Mouse (Mus musculus): ENCODE measurements around the gene 1700034I23Rik.
"Not testable (repeated sequence)": the region's sequence is repeated elsewhere in the genome, so short reads cannot be mapped to it uniquely, and the experiment has no call there.

Gene 1700034I23Rik

DNA sequence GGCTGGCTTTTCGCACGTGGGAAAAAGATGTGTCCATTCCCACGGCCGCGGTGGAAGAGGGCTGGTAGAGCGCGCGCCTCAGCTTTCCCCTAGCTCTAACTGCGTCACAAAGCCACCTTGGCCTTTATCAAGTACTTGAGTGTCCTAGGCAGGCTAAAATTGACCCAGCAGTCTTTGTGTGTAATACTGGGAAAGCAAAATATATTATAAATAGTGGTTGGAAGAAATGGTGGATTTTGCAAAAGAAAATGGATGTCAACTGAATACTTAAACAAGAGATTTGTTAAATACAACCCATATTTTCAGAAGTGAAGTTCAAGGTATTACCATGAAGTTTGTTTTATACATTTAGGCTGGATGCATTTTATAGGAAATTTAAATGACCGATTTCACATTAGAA lies at the start of gene 1700034I23Rik:
1700034I23Rik (minus strand) TSS at position 101 of the 400 bp plus-strand sequence.
- DNase-seq = not testable (repeated sequence)

DNA sequence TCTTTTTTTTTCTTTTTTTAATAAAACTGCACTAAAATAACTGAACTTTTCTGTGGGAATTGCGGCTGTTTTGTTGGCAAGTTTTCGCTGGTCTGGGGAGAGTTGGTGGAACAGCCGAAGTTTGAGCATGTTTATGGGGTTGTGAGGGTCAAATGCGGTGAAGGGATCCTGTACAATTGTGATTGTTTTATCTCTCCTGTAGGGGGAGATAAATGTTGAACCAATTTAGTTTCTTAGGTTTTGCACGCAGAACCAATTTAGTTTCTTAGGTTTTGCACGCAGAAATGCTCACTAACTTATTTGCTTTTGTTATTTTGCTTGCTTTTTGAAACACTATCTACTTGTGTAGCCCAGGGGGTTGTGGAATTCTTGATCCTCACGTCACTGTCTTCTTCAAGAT lies 49.0 kb upstream of the 1700034I23Rik start:
- DNase-seq = peak; percentile 41

DNA sequence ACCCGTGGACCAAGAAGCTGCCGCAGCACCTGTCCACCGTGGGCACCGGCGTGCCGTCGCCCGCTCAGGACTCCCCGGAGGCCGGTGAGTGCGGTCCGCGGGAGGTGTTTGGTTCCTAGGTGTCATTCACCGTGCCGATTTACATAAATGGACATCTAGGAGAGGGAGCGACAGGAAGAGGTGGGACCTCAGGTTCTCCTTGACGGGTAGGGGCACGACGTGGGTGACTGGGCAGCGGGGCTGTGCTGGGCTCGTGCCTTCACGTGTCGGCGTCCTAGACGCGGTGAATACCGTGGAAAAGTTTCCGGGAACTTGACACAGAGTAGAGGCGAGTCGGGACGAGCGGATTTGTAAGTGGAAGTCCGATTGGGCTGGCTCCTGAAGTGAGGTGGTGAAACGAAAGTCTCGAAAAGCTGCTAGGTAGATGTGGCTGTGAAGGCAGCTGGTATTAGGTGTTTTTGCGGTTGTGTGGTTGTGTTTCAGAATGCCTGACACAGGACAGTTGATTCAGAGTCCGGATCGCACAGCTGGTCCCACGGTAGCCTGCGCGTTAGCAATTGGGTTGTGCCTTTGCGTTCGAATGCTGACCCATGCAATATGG lies 48.4 kb upstream of the 1700034I23Rik start:
- peak; percentile 40 for DNase-seq

DNA sequence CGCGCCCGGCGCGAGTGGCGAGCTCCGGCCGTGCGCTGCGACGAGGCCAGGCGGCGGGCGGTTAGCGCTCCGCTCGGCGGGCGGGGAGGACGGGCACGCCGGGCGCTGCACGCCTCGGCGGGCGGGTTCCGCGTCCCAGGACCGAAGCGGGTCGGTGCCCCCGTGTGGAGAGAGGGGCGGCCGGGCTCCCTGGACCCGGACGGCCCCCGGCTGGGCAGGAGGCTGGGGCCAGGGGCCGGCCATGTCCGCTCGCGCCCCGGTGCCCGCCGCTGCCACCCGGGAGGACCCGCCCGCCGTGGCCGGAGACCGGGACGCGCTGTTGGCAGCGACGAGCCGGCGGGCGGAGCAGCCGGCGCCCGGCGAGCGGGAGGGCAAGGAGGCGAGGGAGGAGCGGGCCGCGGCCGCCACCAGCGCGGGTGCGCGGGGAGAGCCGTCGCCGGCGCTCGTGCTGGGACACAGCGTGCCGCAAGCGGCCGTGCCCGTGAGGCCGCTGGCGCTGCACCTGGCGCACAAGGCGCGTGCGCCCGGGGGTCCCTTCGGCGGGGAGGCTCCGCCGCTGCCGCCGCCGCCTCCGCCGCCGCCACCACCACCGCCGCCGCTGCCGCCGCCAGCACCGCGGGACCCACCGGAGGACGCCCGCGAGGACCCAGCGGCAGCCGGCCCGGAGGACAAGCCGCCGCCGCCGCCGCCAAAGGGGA lies 47.7 kb upstream of the 1700034I23Rik start:
- DNase-seq = peak; percentile 65

DNA sequence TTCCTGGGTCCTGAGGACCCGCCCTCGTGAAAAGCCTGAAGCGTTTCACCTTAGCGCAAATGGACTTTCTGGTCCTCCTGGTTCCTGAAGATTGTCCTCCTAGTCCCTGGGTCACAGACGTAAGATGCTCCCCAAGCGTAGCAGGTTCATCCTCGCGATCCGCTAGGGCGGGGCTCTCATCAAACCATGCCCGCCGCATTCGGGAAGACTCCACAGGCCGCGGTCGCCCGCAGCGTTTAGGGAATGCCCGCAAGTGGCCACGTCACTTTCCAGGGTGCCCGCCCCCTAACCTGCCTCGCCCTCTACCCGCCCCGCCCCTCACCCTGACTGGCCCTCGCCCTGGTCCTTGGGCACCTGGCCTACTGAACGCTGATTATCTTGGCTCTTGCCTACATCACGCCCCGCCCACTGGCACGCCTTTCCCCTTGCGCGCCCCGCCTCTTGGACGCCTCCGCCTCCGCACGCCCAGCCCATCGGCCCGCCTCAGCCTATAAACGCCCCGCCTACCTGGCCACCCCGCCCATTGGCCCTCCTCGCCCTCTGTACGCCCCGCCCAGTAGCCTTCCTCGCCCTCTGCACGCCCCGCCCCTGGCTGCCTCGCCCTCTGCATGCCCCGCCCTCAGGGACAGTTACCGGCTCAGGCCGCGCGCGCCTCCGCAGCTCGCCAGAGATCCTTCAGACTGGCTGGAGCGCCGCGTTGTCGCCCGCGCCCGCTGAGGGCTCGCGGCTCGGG lies 47.0 kb upstream of the 1700034I23Rik start, which contains the start of gene Larp1b:
Larp1b (plus strand) TSS at position 659 of the 733 bp plus-strand sequence.
- peak; percentile 99 for DNase-seq

DNA sequence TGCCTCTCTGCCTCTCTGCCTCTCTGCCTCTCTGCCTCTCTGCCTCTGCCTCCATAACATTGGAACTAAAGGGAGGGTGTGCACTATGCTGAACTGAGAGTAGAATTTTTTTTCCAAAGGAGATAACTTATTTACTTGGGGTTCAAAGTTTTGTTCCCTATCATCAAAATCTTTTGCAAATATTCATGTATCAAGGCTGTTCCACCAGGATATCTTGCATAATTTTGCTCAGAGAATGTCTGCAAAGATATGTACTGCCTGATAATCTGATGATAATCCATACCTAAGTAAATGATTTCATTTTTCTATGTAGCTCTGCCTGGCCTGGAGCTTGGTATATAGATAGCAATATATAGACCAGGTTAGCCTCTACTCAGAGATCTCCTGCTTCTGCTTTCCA lies 36.7 kb upstream of the 1700034I23Rik start:
- no peak for DNase-seq

DNA sequence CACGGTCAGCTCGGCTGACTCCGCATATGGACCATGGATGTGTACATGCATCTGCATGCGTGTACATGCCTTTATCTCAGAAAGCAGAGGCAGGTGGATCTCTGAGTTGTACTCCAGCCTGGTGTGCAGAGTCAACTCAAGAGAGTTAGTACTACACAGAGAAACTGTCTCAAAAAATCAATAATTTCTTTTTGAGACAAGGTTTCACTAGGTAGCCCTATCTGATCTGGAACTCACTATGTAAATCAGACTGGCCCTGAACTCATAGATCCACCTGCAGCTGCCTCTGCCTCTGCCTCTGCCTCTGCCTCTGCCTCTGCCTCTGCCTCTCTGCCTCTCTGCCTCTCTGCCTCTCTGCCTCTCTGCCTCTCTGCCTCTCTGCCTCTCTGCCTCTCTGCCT lies 36.2 kb upstream of the 1700034I23Rik start:
- DNase-seq = no peak

DNA sequence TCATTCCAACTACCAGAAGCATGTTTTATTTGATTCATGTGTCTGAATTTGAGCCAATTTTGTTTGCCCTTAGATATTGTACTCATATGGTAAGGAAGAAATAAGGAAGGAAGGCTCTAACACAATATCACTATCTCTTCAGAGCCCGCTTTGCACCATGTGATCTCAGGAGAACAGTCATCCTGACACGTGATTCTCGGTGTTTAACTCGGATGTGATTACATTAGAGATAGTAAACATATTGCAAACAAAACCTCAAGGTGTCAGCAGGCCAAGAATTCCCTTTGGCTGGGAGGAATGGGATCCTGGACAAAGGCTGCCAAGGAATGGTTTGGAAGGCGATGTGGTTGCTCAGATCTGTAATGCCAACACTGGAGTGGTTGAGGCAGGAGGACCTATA lies 35.8 kb upstream of the 1700034I23Rik start:
- no peak for DNase-seq

DNA sequence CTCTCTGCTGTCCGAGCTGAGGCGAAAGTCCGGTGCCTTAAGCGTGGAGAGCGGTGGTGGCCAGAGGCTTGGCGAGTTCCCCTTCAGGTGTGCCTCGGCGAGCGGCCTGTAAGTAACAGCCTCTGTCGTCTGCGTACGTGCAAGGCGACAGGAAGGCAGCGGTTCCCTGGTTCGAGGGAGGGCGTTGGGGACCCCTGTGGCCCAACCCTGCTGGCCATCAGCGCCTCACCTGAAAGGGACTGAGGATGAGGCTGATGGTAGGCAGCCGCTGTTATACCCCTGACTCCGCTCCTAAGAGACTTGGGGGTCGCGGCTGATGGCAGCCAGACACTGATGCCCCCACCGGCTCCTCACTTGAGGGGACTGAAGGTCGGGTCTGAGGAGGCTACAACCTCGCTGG lies 8.0 kb downstream of the 1700034I23Rik start:
- peak; percentile 45 for DNase-seq

DNA sequence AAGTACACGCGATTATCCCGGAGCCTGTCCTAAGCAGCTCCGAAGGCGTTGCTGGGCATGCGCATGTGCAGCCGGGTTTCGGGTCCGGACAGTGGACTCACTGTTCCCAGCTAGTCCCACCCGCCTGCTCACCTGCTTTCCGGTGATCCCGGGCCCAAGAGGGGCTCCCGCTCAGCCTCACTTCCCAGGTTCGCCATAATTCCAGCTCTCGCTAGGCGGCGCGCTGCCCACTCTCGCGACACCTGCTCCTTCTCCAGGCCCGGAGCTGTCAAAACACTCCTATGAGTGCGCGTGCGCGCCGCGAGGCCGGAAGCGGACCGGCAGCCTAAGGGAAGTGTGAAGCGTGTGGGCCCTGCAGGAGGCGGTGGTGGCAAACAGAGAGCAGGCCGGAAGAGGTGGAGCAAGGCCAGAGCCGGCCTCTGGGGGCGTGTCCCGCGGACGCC lies 8.5 kb downstream of the 1700034I23Rik start:
- DNase-seq = peak; percentile 96

DNA sequence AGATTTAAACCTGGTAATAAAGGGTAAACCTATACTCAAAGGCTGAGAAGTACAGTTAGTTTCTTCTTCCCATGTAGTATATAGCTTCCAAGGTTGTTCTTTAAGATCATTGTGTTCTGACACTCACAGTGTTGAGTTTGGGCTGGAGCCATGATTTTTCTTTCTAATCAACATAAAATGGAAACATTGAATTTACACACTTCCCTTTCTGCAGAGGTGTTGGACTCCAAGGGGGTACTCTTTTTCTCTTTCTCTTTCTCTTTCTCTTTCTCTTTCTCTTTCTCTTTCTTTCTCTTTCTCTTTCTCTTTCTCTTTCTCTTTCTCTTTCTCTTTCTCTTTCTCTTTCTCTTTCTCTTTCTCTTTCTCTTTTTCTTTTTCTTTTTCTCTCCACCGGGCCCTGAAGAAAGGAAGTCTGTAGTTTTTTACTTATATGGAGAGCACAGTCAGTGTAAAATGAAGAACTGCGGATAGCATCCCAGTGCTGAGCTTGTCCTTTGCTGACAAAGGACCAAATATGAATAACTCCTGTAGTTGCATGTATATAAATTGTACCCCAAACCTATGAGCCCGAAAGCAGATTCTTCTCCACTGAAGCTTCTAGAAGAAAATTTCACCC lies 49.1 kb downstream of the 1700034I23Rik start:
- DNase-seq = not testable (repeated sequence)

Measured in embryo, embryonic 11 days (tissue).